Mouse (Mus musculus) gastrocnemius, postnatal 10 days (tissue): ENCODE results near the gene Tango6. TPM values are rescaled to one million over a fixed set of nuclear protein-coding genes. Genes with fewer than 3 reads are reported as not detected.
"Not testable (repeated sequence)": the region's sequence is repeated elsewhere in the genome, so short reads cannot be mapped to it uniquely, and the experiment has no call there.

ENCODE experiments used
- DNase-seq: peaks from one replicate; pipeline ENCODE4 v3.0.0; 2021; ENCODE audit warnings: mixed read lengths
- total RNA-seq, 2 experiments: library from RNA; stranded (reverse); gene quantifications; 2 replicates each; pipeline ENCODE4 v1.2.3; 2021

The Tango6 gene
- total RNA-seq, 2 experiments from 2014 or later = 8.6 to 9.8 TPM

DNA sequence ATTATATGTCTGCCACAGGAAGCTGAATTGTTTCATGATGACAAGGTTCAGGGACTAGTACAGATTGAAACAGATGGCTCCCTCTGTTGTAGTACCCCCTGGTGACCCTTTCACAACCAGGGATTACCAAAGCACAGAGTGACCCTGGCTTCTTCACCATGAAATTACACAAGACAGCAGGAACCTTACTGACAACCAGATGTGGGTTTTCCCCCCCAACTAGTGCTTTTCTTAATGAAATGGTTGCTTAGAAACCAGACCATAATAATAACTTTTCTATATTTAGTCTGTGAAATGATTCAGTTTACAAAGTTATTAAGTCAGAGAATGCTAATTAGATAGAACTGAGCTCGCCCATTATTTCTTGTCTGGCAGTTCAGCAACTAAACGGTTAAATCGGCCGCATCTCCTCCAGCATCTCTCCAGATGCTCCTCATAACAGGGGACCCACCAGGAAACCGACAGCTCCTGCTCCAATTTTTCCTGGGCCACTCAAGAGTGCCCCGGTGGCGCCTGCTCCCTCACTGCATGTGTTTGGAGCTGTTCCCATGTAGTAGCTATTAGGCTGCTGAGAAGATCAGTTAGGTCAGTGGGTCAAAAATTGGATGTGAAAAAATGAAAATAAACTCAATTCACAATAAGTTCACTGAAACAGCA lies 79.1 kb downstream of the Tango6 start:
- DNase-seq = no peak

- no peak for DNase-seq
These were observed 81.7 kb downstream of the Tango6 start for GRCm38 (mm10) chr8:106764529-106764928.

DNA sequence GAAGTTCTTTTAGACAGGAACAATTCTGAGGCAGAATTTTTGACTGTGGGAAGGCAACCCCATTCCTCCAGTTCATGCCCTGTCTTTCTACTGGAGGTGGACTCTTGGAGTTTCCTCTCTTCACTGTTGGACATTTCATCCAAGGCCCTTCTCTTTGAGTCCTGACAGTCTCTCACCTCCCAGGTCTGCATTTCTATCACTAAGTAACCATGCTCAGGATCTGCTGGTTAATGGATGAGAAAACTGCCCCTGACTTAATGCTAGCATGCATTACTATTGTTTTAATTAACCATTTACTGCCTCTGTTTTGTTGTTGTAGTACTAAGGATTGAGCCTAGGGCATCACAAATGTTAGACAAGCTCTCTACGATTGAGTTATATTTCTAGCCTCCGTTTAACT lies 82.7 kb downstream of the Tango6 start:
- DNase-seq = no peak

GRCm38 (mm10) chr8:106766736-106767135 lies 83.9 kb downstream of the Tango6 start:
- DNase-seq = no peak

DNA sequence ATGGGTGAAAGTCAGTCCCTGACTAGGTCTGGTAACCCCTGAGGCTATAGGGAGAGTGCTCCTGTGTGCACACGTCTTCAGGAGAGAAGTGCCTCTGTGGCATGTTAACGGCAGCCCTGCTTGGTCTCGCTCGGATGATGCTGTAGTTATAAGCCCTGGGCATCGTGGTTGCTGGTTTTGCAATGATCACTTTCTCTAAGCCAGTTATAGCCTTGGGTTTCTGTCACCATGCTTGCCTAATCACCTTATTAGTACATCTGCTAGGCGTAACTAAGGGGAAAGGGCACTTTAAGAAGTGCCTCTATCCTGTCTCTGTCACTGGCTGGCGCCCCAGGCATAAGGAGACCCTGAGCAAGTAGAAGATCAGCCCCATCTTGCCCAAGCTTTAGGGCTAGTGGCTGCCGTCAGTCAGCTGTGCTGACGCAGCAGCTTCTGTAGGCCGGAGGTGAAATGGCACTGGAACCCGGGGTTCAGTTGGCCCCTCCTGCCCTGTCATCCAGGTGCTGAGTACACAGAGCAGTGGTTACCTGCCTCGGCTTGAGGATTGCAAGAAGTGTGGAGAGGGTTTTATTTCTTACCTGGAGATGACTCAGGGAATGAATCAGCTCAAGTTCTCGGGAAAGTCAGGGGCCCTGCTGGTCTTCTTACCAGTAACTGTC lies 86.4 kb downstream of the Tango6 start:
- no peak for DNase-seq

GRCm38 (mm10) chr8:106770596-106771179 lies 87.8 kb downstream of the Tango6 start:
- no peak for DNase-seq

DNA sequence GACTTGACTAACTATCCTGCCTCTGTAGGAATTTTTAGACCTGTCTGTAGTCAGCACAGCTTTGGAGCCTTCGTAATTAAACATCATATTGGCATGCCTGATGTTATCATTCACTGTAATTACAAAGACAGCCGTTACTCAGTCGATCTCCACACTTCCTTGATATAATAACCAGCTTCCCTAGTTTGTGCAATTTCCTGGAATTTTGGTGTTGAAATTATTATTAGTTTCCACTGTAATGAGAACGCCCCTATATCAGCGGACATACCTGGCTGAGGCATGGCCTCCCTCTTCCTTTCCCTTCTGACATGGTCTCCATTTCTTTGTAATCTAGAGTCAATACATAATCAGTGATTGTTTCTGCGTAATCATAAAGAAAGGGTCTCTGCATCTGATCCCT lies 89.2 kb downstream of the Tango6 start:
- DNase-seq = no peak

DNA sequence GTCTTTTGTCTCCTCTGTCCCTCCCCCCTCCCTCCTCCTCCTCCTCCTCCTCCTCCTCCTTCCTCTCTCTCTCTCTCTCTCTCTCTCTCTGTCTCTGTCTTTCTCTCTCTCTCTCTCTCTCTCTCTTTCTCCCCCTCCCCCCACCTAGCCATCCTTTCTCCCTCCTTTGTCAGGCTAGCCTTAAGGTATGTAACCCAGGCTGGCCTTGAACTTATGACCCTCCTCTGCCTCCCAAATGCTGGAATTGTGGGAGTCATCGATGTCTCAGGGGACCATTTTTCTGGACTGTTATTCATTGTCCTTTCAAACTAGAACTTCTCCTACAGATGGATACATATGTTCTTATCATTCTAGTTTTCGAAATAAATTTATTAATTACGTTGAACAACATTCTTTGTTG lies 89.6 kb downstream of the Tango6 start:
- DNase-seq = no peak

- no peak for DNase-seq
These were observed 91.9 kb downstream of the Tango6 start for GRCm38 (mm10) chr8:106774567-106775320.

- no peak for DNase-seq
These were observed 106.8 kb downstream of the Tango6 start for GRCm38 (mm10) chr8:106789623-106790022.

GRCm38 (mm10) chr8:106794820-106795219 lies 112.0 kb downstream of the Tango6 start:
- no peak for DNase-seq

DNA sequence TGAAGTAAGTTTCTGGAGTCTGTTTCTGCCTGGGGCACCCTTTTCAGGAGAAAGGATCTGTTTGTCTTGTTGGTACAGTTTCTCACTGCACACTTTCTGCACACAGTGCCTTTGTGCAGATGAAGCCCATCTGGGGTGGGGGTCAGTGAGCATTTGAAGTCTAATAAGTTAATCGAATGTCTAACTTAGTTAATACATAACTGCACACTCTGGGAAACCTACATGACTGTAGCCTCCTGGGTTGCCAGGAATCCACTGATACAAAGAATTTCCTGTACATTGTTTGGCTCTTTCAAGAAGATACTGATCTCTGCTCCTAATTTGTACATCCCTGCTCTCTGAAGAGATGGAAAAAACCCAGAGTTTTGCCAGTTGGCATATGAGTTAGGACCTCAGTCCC lies 117.0 kb downstream of the Tango6 start:
- DNase-seq = no peak

DNA sequence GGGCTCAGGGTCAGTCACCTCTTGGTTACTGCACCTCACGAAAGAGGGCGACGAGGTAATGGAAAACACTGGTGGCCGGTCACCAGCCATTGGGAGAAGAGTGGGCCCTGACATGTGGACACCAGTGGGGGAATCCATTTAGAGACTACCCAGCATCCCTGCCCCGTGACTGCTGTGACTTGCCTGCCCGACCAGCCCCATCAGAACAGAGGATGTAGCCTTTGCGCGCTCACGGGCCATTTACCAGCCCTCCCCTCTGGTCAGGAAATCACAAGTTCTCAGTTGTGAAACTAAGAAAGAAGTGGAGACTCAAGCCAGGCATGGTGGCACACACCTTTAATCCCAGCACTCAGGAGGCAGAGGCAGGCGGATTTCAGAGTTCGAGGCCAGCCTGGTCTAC lies 118.4 kb downstream of the Tango6 start:
- no peak for DNase-seq

DNA sequence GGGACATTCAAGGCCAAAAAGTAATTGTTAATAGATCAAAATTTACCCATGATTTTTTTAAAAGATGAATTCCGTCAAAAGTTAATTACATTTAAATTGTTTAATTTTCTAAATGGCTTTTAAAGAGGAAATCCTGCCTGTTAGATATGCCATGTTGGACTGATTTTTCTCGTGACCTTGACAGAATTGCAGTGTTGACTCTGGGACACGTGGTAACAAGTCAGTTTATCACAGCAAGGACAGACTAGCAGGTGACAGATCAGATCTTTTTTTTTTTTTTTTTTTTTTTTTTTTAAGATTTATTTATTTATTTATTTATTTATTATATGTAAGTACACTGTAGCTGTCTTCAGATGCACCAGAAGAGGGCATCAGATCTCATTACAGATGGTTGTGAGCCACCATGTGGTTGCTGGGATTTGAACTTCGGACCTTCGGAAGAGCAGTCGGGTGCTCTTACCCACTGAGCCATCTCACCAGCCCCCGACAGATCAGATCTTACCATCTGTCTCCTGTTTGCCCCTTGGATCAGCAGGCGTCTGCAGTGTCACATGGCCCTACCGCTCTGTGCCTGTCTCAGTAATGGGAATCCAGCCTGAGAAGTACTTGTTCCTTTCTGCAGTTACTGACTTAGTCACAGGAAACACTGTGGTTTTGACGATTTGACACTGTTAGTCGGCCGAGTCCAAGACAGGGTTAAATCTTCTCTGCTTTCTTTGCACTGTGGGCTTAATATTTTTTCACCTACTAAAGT lies 119.7 kb downstream of the Tango6 start:
- DNase-seq = not testable (repeated sequence)

GRCm38 (mm10) chr8:106805859-106806258 lies 123.0 kb downstream of the Tango6 start:
- DNase-seq = no peak

GRCm38 (mm10) chr8:106807461-106807860 lies 124.6 kb downstream of the Tango6 start:
- DNase-seq = no peak

DNA sequence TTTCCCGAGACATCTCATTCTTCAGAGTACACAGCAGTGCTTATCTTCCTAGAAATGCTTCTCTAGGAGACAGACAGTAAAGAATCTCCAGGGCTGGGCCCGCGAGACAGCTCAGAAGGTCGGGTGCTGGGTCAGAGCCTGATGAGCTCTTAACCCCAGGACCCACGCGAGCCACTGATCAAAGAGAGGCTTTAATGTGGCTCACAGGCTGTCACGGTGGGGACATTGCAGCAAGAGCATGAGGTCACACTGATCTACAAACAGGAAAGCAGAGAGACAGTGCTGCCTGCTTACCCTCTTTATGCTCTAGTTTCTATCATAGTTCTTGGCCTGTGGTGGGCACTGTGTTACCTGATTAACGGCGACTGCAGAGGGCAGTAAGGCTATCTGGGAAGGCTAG lies 126.9 kb downstream of the Tango6 start:
- no peak for DNase-seq

GRCm38 (mm10) chr8:106810406-106810805 lies 127.5 kb downstream of the Tango6 start:
- DNase-seq = no peak

DNA sequence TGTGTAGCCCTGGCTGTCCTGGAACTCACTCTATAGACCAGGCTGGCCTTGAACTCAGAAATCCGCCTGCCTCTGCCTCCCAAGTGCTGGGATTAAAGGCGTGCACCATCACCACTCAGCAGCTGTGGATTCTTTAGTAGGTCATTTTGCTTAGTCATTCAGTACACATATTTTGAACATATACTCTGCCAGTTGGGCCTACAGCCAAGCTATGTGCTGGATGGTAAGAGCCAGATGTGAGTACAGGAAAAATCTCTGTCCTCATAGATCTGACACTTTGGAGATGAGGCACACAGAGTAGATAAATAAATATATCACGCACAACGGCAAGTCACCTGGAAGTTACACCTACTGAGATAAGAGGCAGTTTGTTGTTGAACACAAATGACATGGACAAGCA lies 129.7 kb downstream of the Tango6 start:
- no peak for DNase-seq

DNA sequence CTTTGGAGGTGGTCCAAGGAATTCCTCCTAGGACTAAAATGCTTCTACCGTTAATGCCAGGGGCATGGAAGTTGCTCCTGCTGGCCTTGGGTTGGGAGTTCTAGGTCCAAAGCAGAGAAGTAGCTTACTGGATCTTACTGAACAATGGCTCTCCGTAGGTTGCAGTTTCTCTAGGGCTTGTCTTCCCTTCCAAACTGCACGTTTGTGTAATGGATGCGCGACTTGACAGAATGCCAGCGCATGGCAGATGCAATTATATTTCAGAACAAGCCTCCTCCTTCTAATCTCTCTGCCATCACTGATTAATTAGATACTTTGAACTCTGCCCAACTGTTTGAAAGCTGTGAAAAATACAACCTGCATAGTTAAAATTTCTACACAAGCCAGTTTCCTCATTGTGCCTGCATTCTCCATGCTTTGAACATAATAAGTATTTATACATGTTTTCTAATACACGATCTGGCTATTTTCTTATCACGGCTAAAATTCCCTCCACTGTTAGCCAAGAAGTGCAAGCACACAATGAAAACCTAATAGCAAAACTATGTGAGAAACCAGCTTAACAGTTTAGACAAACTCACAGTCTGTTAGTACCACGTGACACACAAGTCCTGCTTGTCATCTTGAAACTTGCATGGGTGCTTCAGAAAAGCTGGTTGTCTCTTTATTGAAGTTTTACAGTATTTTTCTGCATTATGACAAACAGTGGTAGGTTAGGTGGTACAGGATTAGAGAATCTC lies 133.7 kb downstream of the Tango6 start:
- no peak for DNase-seq

GRCm38 (mm10) chr8:106817171-106817545 lies 134.3 kb downstream of the Tango6 start:
- no peak for DNase-seq
